12 mouse cellular contexts compared by ENCODE assay signal in genomic region chr2:77972541-77972940, GRCm38 (mm10).
"Had no signal": no experiment of that assay in that cellular context is flagged by ENCODE, and none has a peak within 500 bp of the region (broad histone marks: within the 10 kb centered on the region; RNA-seq: fewer than 3 reads in every experiment).

No protein-coding gene starts in this region.

- DNase-seq: retina, postnatal 1 day; right cerebral cortex, adult 18-20 months; right cerebral cortex, postnatal 14 days; right cerebral cortex, postnatal 25 days; right cerebral cortex, postnatal 4 days; spleen, adult 18-20 months; thymus, adult 18-20 months; thymus, adult 2 months; thymus, postnatal 14 days; thymus, postnatal 25 days; thymus, postnatal 36 days; thymus, postnatal 4 days had no signal
